Mouse (Mus musculus) splenic B cell, adult 2 months (primary cell): Measurements from ENCODE around the gene Rasl11b.

Source experiments
- DNase-seq: peaks from one replicate; pipeline ENCODE4 v3.0.0-alpha.2; 2011; ENCODE audit warnings: low read depth, low spot score
- H3K27me3 ChIP-seq: 2 replicates; pipeline ENCODE4 v1.6.1; 2012; ENCODE audit warnings: mild to moderate bottlenecking, low read length, moderate library complexity, mixed read lengths; ENCODE audit not compliant: control insufficient read depth, poor library complexity, insufficient read depth, severe bottlenecking
- H3K36me3 ChIP-seq: 2 replicates; pipeline ENCODE4 v1.6.1; 2012; ENCODE audit warnings: mild to moderate bottlenecking, low read length, moderate library complexity, mixed read lengths; ENCODE audit not compliant: control insufficient read depth, poor library complexity, insufficient read depth, severe bottlenecking

Rasl11b gene

DNA sequence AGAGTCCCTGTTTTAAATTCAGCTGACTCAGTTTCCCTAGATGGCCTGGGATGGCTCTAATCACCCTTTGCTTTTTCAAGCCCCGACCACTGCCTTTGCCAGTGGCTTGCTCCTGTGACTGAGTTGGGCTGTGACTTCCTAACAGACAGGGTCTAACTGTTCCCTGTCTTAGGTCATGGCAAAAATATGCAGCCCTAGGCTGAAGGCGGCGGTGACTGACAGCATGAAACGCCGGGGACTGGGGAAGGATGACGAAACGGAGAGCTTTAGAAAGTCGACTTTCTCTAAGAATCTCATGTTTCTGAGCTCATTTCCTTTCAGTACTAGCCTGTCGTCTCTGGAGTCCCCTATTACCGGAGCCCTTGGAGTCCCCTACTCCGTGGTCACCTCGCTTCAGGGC is 22.9 kb upstream of the Rasl11b start:
- DNase-seq, result no peak
- no peaks in the 10 kb centered on the region for H3K27me3 ChIP-seq
- no peaks in the 10 kb centered on the region for H3K36me3 ChIP-seq

DNA sequence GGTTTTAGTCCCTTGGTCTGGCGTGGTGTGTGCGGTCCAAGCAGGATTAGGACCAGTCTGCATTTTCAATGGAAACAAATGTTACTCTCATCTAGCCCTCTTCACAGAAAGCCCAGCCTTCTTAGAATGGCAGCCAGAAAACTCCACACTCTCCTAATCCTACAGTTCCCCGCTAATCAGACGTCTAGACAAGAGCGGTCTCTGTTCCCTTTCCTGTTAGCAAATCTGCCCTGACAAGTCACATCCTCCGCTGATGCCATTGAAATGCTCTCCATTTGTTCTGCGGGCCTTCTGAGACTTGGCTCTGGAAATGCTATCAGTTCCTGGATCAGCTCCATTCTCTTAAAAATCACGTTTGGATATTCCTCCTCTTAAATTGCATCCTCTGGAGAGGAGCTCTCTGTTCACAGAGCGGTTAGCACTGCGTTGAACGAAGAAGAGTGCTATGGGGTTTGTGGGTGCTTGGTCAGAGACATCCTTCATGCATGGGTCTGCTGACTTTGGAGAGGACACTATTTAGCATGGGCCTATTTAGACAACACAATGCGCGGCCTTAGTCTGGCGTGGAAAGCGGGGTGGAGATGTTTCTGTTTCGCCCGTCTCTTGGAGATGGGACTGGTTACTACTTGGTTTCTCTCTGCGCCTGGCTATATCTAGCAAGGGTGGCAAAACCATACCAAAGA is 21.8 kb upstream of the Rasl11b start:
- Histone ChIP-seq H3K27me3 (no peaks in the 10 kb centered on the region), H3K36me3 (no peaks in the 10 kb centered on the region)
- no peak for DNase-seq

DNA sequence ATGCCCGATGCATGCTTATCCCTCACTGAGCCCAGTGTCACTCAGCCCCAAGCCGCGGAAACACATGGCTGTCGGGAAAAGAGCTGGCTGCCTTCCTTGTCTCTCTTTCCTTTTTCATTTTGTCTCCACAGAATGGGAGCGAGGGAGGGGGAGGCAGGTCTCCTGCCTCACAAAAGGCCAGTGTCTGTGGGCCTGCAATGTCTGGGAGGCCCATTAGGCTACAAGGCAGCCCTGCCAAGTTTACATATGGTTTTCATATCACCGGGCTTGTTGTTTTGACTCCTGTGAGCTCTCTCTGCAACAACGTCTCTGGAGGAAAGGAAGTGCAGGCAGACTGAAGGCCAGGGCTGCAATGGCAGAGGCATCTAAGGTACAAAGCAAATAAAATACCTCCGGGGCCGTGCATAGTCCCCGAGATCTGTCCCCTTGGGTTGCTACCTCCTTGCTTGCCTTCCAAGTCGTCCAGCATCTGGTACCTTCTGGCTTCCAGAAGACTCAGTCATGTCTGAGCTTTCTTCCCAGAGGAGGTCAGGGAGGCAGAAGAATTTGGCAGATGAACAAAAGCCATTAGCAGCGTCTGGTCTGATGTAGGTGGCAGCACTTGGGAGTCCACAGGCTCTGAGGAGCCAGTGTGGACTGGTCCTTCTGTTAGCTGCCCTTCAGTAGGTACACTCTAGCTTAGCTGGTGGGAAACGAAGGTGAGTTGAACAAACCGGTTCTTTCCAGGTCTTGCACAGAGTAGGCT is 19.4 kb upstream of the Rasl11b start:
- DNase-seq, result no peak
- H3K27me3 ChIP-seq, result no peaks in the 10 kb centered on the region
- H3K36me3 ChIP-seq, result no peaks in the 10 kb centered on the region

DNA sequence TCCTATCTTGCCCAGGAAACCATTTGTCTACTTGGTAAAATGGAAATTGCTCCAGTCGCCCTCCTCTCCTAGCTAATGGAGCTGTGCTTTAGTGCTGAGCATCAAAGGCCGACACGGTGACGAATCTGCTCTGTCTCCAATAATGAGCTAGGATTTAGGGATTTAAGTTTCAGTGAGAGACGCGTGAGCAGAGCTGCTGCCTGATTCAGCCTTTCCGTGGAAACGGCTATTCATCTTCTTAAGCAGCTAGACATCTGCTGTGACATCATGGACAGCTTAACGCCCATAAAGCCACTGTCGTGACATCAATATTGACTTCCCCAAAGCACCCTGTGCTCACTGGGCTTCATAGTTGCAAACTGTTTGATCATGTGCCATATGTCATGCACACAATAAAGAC is 14.9 kb upstream of the Rasl11b start:
- DNase-seq, result no peak

DNA sequence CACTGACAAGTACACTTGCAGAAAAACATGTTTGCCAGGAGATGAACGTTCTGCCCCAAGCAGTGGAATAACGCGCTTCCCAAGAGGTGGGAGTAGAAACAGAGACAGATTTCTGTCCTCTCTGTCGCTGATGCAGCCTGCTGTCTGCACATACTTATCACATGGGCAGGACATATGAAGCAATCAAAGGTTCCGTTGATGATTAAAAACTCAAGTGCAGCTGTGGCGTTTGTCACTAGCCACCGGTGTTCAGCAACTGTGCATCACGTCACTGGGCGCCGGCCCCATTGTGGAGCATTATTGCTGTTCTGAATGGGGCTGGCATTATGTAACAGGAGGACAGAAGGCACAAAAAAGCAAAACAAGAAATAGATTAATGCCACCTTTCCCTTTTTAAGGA is 12.0 kb upstream of the Rasl11b start:
- Histone ChIP-seq H3K36me3 (no peaks in the 10 kb centered on the region), H3K27me3 (no peaks in the 10 kb centered on the region)
- no peak for DNase-seq

More for the DNA sequence above, 14.9 kb upstream of the Rasl11b start:
- Histone ChIP-seq H3K27me3 (no peaks in the 10 kb centered on the region), H3K36me3 (no peaks in the 10 kb centered on the region)

DNA sequence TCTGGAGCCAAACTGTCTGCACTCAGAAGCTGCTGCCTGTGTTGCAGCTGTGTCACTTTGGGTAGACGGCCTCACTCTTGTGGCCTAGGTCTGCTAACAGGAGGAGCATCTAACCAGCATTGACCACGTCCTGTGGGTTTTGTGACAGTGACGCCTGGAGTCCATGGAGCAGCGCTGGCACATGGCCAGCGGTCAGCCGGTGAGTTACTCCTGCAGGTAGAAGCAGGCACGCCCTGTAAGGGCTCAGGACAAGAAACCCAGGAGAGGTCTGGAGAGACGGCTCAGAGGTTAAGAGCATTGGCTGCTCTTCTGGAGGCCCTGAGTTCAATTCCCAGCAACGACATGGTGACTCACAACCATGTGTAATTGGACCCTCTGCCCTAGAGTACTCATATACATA is 10.5 kb upstream of the Rasl11b start:
- H3K27me3 ChIP-seq, result no peaks in the 10 kb centered on the region
- H3K36me3 ChIP-seq, result no peaks in the 10 kb centered on the region
- DNase-seq, result no peak

DNA sequence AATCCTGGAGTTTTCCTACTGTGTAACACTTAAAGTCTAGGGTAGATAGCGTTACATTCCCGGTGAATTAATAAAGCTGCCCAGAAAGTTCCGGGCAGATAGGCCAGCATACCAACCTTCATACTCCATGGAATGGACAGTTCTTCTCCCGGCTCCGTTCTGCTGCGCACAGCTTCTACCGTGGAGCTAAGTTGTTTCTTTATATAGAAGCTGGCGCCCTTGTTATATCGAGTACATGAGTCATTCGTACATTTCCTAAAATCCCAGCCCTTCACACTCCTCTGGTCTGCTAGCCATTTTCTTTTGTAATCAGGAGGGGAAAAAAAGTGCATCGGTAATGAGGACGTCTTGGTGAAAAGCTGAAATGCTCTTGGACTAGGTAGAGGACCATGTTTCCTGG is 7.0 kb upstream of the Rasl11b start:
- DNase-seq, result no peak
- H3K36me3 ChIP-seq, result no peaks in the 10 kb centered on the region
- H3K27me3 ChIP-seq, result no peaks in the 10 kb centered on the region; the same call in 1 of the 2 replicates

DNA sequence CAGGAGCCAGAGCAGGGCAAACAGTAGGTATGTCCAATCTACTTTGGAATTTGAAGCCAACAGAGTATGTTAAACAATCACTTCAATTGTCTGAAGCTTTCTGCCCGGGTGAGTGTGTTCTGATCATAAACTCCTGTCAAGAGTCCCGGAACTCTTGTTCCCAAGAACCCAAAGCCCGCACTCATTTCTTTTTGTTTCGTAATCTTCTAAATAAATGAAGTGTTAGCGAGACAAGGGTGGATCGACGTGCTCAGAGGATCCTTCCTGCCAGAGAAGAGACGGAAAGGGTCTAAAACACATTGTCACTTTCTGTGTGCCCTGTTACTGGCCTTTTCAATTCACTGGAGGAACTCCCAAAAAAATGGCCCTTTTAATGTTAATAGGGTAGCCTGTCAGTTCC is 6.2 kb upstream of the Rasl11b start:
- H3K36me3 ChIP-seq, result no peaks in the 10 kb centered on the region
- DNase-seq, result no peak
- no peaks in the 10 kb centered on the region; the same call in 1 of the 2 replicates for H3K27me3 ChIP-seq

DNA sequence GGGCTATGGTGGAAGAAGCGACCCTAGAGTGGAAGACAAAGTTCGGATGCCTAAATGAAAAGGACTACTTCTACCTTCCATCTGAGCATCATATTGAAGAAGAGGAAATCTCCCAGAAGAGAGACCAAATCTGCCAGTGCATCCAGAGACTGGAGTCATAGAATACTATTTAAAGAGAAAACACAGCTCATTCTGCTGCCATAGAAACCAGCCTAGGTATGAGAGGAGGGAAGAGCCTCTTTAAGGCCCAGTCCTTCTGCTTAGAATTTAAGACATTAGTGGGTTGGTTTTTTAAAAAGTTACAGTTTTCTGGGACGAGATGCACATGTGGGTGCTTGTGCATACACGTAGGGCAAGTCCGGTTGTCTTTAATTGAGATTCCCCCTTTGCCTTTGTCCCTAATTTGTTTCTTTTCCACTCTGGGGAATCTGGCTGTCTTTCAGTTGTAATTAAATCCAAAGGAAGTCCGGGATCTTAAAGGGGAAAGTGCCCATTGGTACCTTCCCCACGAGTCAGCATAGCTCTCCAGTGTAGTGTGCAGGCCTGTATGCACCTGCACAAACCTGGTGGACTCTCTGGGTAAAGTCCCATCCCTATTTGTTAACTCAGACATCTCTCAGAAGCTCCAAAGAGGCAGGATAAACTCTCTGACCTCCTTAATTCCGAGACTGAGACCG is 5.5 kb upstream of the Rasl11b start:
- Histone ChIP-seq H3K27me3 (no peaks in the 10 kb centered on the region; the same call in 1 of the 2 replicates), H3K36me3 (no peaks in the 10 kb centered on the region)
- DNase-seq, result no peak

DNA sequence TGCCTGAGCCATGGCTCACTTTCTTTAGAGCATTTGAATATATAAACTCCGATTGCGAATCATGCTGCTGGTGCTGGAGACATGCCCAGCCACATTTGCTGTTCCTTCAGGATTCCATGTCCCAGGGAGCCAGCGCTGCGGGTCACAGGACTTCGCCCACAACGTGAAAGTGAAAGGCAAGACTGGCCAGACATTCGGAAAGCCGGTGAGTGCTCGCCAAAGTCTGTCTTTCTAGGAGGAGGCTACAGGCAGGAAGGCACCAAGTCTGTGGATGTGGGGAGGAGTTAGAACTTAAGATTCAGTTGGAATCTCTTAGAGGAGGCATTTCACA is 5.0 kb upstream of the Rasl11b start:
- no peak for DNase-seq
- H3K27me3 ChIP-seq, result peaks cover 2% of the 10 kb centered on the region; the same call in 1 of the 2 replicates
- H3K36me3 ChIP-seq, result no peaks in the 10 kb centered on the region

DNA sequence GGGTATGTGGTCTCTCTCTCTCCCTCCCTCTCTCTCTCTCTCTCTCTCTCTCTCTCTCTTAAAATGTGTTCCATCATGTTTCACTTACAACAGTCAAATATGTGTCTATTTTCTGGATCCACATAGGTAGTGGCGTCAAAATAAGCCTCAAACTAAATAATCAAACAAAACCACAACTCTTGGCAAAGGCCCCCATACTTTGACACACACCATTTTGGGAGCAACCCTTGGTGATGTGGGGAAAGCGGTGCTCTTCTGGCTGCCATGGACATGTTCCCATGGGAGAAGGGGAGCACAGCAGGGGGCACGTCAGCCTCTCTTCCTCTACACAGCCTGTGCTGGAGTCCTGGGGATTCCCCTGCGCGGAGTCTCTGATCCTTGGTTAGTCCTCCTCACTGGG is 4.2 kb upstream of the Rasl11b start:
- Histone ChIP-seq H3K36me3 (no peaks in the 10 kb centered on the region), H3K27me3 (peaks cover 3% of the 10 kb centered on the region; the same call in 1 of the 2 replicates)
- DNase-seq, result no peak

DNA sequence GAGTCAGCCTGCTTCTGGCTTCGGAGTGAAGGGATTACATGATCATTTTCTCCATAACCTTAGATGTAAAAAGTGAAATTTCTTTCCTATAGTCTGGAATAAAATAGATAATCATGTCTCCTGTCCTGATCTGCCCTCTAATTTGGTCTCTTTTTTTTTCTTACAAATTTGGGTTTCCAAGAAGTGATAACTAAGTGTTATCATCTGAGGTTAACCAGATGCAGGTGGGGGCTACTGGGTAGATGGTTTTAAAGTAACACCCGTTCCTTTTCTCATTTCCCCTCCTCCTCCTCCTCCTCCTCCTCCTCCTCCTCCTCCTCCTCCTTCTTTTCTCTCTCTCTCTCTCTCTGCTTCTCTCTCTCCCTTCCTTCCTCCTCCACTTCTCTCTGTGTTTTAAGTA is 2.1 kb upstream of the Rasl11b start:
- no peaks in the 10 kb centered on the region for H3K36me3 ChIP-seq
- no peak for DNase-seq
- peaks cover 3% of the 10 kb centered on the region; the same call in 1 of the 2 replicates for H3K27me3 ChIP-seq

DNA sequence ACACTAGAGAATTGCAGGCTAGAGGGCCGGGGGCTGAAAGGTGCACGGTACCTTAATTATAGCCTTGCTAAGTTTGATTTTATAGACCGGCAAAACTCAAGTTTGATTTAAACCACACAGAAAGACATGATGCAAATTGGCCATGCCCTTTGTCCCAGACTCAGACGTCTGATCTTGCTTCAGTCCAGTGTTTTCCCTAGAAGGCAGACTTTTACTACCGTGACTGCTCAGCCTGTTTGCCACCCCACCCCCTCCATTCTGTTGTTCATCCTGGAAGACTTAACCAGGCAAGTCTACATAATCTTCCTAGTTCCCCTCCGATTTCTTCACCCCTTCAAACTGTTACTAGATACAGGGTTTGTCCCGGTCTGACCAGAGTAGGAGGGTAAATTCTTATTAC is 1.5 kb upstream of the Rasl11b start:
- Histone ChIP-seq H3K36me3 (no peaks in the 10 kb centered on the region), H3K27me3 (peaks cover 3% of the 10 kb centered on the region; the same call in 1 of the 2 replicates)
- no peak for DNase-seq

DNA sequence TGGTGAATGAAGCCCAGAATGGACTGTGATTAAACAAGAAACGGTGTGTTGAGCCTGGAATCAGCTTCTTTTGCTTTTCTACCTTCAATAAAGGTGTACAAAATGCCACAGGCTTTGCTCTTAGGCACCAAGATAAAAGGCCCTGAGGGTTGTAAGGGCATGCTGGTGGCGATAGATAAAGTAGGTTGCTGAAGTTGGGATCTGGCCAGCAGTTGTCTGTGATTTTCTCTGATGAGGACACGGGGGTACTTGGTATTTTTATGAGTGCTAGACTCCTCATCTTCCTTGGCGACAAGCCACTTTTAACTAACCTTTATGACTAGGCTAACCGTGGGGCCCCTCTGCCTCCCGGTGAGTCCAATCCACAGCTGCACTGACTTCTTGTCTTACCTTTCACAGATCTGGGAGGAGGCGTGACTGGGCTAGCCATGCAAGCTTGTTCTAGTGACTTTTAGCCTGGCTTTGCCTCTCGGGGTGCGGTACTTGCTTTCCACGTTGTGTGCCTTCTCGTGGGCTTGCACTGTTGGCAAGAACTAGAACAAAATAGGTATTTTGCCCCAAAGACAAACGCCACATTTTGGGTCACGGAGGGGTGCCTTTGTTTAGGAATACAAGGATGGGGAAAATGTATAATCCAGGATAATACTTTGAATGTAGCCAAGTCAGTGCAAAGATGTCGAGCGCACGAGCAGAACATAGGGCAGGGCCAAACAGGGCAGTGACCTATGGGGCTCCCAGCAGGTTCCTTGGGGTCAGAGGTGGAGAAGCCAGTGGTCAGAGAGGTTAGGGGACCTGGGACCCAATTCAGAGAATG is 852 bp upstream of the Rasl11b start:
- DNase-seq, result no peak
- Histone ChIP-seq H3K27me3 (peaks cover 3% of the 10 kb centered on the region; the same call in 1 of the 2 replicates), H3K36me3 (no peaks in the 10 kb centered on the region)
